Mouse (Mus musculus) megakaryocyte, adult 5-6 weeks (primary cell): ENCODE data around the gene Kremen1. TPM values are rescaled to one million over a fixed set of nuclear protein-coding genes. Genes with fewer than 3 reads are reported as not detected.

Experiments used
- total RNA-seq, 2 experiments: library from RNA; stranded (forward) in 1 of 2; stranded (reverse) in 1 of 2; fragments of 153-499, 151-499 nt in 1 of 2; fragments of 221-1000, 200-1000 nt in 1 of 2; gene quantifications; 2 replicates each; pipeline versions ENCODE4 v1.2.3 to v1.2.4; 2015 to 2017

Kremen1 gene
- total RNA-seq, 2 experiments from 2014 or later: 4.2 to 5.4 TPM

Other genes starting within 250 kb of the Kremen1 start
- not detected in 2 replicates for gene Rasl10a, start 203.4 kb downstream of the Kremen1 start, total RNA-seq (2015)
- gene Rasl10a, start 203.4 kb downstream of the Kremen1 start, total RNA-seq (2017): not detected in 2 replicates
- 1.5 and 2.4 TPM in 2 replicates for gene Gas2l1, start 196.2 kb downstream of the Kremen1 start, total RNA-seq (2015)
- 0.89 and 1.1 TPM in 2 replicates for gene Gas2l1, start 196.2 kb downstream of the Kremen1 start, total RNA-seq (2017)
- 2.6 and 6.0 TPM in 2 replicates for gene Rhbdd3, start 162.6 kb downstream of the Kremen1 start, total RNA-seq (2015)
- 11.5 and 14.5 TPM in 2 replicates for gene Rhbdd3, start 162.6 kb downstream of the Kremen1 start, total RNA-seq (2017)
- 129 and 153 TPM in 2 replicates for gene Ewsr1, start 162.3 kb downstream of the Kremen1 start, total RNA-seq (2015)
- 326 and 348 TPM in 2 replicates for gene Ewsr1, start 162.3 kb downstream of the Kremen1 start, total RNA-seq (2017)
- gene Emid1, start 109.3 kb downstream of the Kremen1 start, total RNA-seq (2015): 0.85 and 2.7 TPM in 2 replicates
- 1.6 and 1.7 TPM in 2 replicates for gene Emid1, start 109.3 kb downstream of the Kremen1 start, total RNA-seq (2017)
- 0.68 and 2.2 TPM in 2 replicates for gene Znrf3, start 183.3 kb upstream of the Kremen1 start, total RNA-seq (2015)
- gene Znrf3, start 183.3 kb upstream of the Kremen1 start, total RNA-seq (2017): 0.57 and 0.70 TPM in 2 replicates